Mouse (Mus musculus): Measurements from ENCODE around the gene Sdcbp2. TPM values are rescaled to one million over a fixed set of nuclear protein-coding genes. Genes with fewer than 3 reads are reported as not detected.

Sdcbp2 gene
- polyA plus RNA-seq, 1 experiment from 2014 or later, result 14.1 TPM

- H3K36me3 ChIP-seq (ENCODE audit: control insufficient read depth, insufficient read depth, low read length), result peaks cover 45% of the 10 kb centered on the region
- no peaks in the 10 kb centered on the region for H3K27me3 ChIP-seq (ENCODE audit: control insufficient read depth, insufficient read depth, low read length)
- H3K9me3 ChIP-seq (ENCODE audit: control insufficient read depth, low read depth, low read length), result no peaks in the 10 kb centered on the region
- no peak overlapping the region for H3K4me2 ChIP-seq (replicated peaks; ENCODE audit: low read depth, low read length)
- WGBS, result 77% methylated on average over 7 of the region's 7 CpGs
- no peak; the same call in 1 of the 2 replicates for ATAC-seq (ENCODE audit: insufficient number of reproducible peaks, insufficient read depth, low FRiP score, low read depth)
- H3K9ac ChIP-seq (replicated peaks; ENCODE audit: low read depth, low read length), result no peak overlapping the region
- H3K27ac ChIP-seq (ENCODE audit: low read length), result no peak overlapping the region
- H3K4me3 ChIP-seq (ENCODE audit: low read depth, low read length), result no peak overlapping the region
- H3K4me1 ChIP-seq (ENCODE audit: control insufficient read depth, insufficient read depth, low read length), result no peaks in the 10 kb centered on the region
These were observed 9.2 kb upstream of the Sdcbp2 start for GRCm38 (mm10) chr2:151562930-151563921.

GRCm38 (mm10) chr2:151564006-151564405 is 8.4 kb upstream of the Sdcbp2 start:
- 80% methylated on average over 1 of the region's 1 CpGs for WGBS
- Histone ChIP-seq H3K4me1 (ENCODE audit: control insufficient read depth, insufficient read depth, low read length) (no peaks in the 10 kb centered on the region), H3K27me3 (ENCODE audit: control insufficient read depth, insufficient read depth, low read length) (no peaks in the 10 kb centered on the region), H3K9me3 (ENCODE audit: control insufficient read depth, low read depth, low read length) (no peaks in the 10 kb centered on the region), H3K36me3 (ENCODE audit: control insufficient read depth, insufficient read depth, low read length) (peaks cover 38% of the 10 kb centered on the region), H3K4me3 (ENCODE audit: low read depth, low read length) (no peak overlapping the region), H3K4me2 (replicated peaks; ENCODE audit: low read depth, low read length) (no peak overlapping the region), H3K27ac (ENCODE audit: low read length) (no peak overlapping the region), H3K9ac (replicated peaks; ENCODE audit: low read depth, low read length) (no peak overlapping the region)
- ATAC-seq (ENCODE audit: insufficient number of reproducible peaks, insufficient read depth, low FRiP score, low read depth), result no peak

- Histone ChIP-seq H3K27ac (ENCODE audit: low read length) (no peak overlapping the region), H3K9me3 (ENCODE audit: control insufficient read depth, low read depth, low read length) (no peaks in the 10 kb centered on the region), H3K4me3 (ENCODE audit: low read depth, low read length) (no peak overlapping the region), H3K9ac (replicated peaks; ENCODE audit: low read depth, low read length) (no peak overlapping the region), H3K27me3 (ENCODE audit: control insufficient read depth, insufficient read depth, low read length) (no peaks in the 10 kb centered on the region), H3K36me3 (ENCODE audit: control insufficient read depth, insufficient read depth, low read length) (peaks cover 28% of the 10 kb centered on the region), H3K4me1 (ENCODE audit: control insufficient read depth, insufficient read depth, low read length) (no peaks in the 10 kb centered on the region), H3K4me2 (replicated peaks; ENCODE audit: low read depth, low read length) (no peak overlapping the region)
- no peak for ATAC-seq (ENCODE audit: insufficient number of reproducible peaks, insufficient read depth, low FRiP score, low read depth)
- 53% methylated on average over 3 of the region's 3 CpGs for WGBS
These were observed 7.4 kb upstream of the Sdcbp2 start for GRCm38 (mm10) chr2:151564986-151565385.

- Histone ChIP-seq H3K4me1 (ENCODE audit: control insufficient read depth, insufficient read depth, low read length) (no peaks in the 10 kb centered on the region), H3K9me3 (ENCODE audit: control insufficient read depth, low read depth, low read length) (no peaks in the 10 kb centered on the region), H3K36me3 (ENCODE audit: control insufficient read depth, insufficient read depth, low read length) (peaks cover 14% of the 10 kb centered on the region), H3K4me3 (ENCODE audit: low read depth, low read length) (no peak overlapping the region), H3K4me2 (replicated peaks; ENCODE audit: low read depth, low read length) (no peak overlapping the region), H3K9ac (replicated peaks; ENCODE audit: low read depth, low read length) (no peak overlapping the region), H3K27me3 (ENCODE audit: control insufficient read depth, insufficient read depth, low read length) (no peaks in the 10 kb centered on the region), H3K27ac (ENCODE audit: low read length) (no peak overlapping the region)
- ATAC-seq (ENCODE audit: insufficient number of reproducible peaks, insufficient read depth, low FRiP score, low read depth), result no peak
- WGBS, result 78% methylated on average over 6 of the region's 6 CpGs
These were observed 5.6 kb upstream of the Sdcbp2 start for GRCm38 (mm10) chr2:151566856-151567255.

- no peaks in the 10 kb centered on the region; the same call in none of the 2 replicates for H3K36me3 ChIP-seq (ENCODE audit: control insufficient read depth, insufficient read depth, low read length)
- H3K27ac ChIP-seq (ENCODE audit: low read length), result no peak overlapping the region
- 72% methylated on average over 2 of the region's 2 CpGs for whole genome bisulfite sequencing
- ATAC-seq (ENCODE audit: insufficient number of reproducible peaks, insufficient read depth, low FRiP score, low read depth), result no peak
- H3K9ac ChIP-seq (replicated peaks; ENCODE audit: low read depth, low read length), result no peak overlapping the region
- no peaks in the 10 kb centered on the region for H3K9me3 ChIP-seq (ENCODE audit: control insufficient read depth, low read depth, low read length)
- no peaks in the 10 kb centered on the region for H3K27me3 ChIP-seq (ENCODE audit: control insufficient read depth, insufficient read depth, low read length)
- H3K4me1 ChIP-seq (ENCODE audit: control insufficient read depth, insufficient read depth, low read length), result no peaks in the 10 kb centered on the region
- H3K4me3 ChIP-seq (ENCODE audit: low read depth, low read length), result no peak overlapping the region
- no peak overlapping the region for H3K4me2 ChIP-seq (replicated peaks; ENCODE audit: low read depth, low read length)
These were observed 3.0 kb upstream of the Sdcbp2 start for GRCm38 (mm10) chr2:151569452-151569851.

- H3K9me3 ChIP-seq (ENCODE audit: control insufficient read depth, low read depth, low read length), result no peaks in the 10 kb centered on the region
- no peak overlapping the region for H3K9ac ChIP-seq (replicated peaks; ENCODE audit: low read depth, low read length)
- no peaks in the 10 kb centered on the region for H3K27me3 ChIP-seq (ENCODE audit: control insufficient read depth, insufficient read depth, low read length)
- H3K36me3 ChIP-seq (ENCODE audit: control insufficient read depth, insufficient read depth, low read length), result no peaks in the 10 kb centered on the region
- H3K4me3 ChIP-seq (ENCODE audit: low read depth, low read length), result no peak overlapping the region
- 77% methylated on average over 3 of the region's 3 CpGs for WGBS
- no peaks in the 10 kb centered on the region for H3K4me1 ChIP-seq (ENCODE audit: control insufficient read depth, insufficient read depth, low read length)
- no peak overlapping the region for H3K27ac ChIP-seq (ENCODE audit: low read length)
- no peak for ATAC-seq (ENCODE audit: insufficient number of reproducible peaks, insufficient read depth, low FRiP score, low read depth)
- no peak overlapping the region for H3K4me2 ChIP-seq (replicated peaks; ENCODE audit: low read depth, low read length)
These were observed 1.2 kb downstream of the Sdcbp2 start for GRCm38 (mm10) chr2:151573667-151574066.

- ATAC-seq (ENCODE audit: insufficient number of reproducible peaks, insufficient read depth, low FRiP score, low read depth), result no peak
- Histone ChIP-seq H3K4me1 (ENCODE audit: control insufficient read depth, insufficient read depth, low read length) (no peaks in the 10 kb centered on the region), H3K36me3 (ENCODE audit: control insufficient read depth, insufficient read depth, low read length) (no peaks in the 10 kb centered on the region), H3K4me3 (ENCODE audit: low read depth, low read length) (no peak overlapping the region), H3K9me3 (ENCODE audit: control insufficient read depth, low read depth, low read length) (no peaks in the 10 kb centered on the region), H3K9ac (replicated peaks; ENCODE audit: low read depth, low read length) (no peak overlapping the region), H3K4me2 (replicated peaks; ENCODE audit: low read depth, low read length) (no peak overlapping the region), H3K27me3 (ENCODE audit: control insufficient read depth, insufficient read depth, low read length) (no peaks in the 10 kb centered on the region), H3K27ac (ENCODE audit: low read length) (no peak overlapping the region)
- 65% methylated on average over 5 of the region's 5 CpGs for WGBS
These were observed 2.2 kb downstream of the Sdcbp2 start for GRCm38 (mm10) chr2:151574607-151575006.

GRCm38 (mm10) chr2:151575119-151575698 is 2.8 kb downstream of the Sdcbp2 start:
- WGBS, result 24% methylated on average over 7 of the region's 7 CpGs
- H3K27me3 ChIP-seq (ENCODE audit: control insufficient read depth, insufficient read depth, low read length), result no peaks in the 10 kb centered on the region
- H3K36me3 ChIP-seq (ENCODE audit: control insufficient read depth, insufficient read depth, low read length), result no peaks in the 10 kb centered on the region
- H3K4me3 ChIP-seq (ENCODE audit: low read depth, low read length), result peak overlapping the region; percentile 27
- H3K4me2 ChIP-seq (replicated peaks; ENCODE audit: low read depth, low read length), result peak overlapping the region; percentile 61
- no peak overlapping the region; the same call in 1 of the 2 replicates for H3K27ac ChIP-seq (ENCODE audit: low read length)
- H3K4me1 ChIP-seq (ENCODE audit: control insufficient read depth, insufficient read depth, low read length), result no peaks in the 10 kb centered on the region
- ATAC-seq (ENCODE audit: insufficient number of reproducible peaks, insufficient read depth, low FRiP score, low read depth), result no peak
- no peaks in the 10 kb centered on the region for H3K9me3 ChIP-seq (ENCODE audit: control insufficient read depth, low read depth, low read length)
- no peak overlapping the region for H3K9ac ChIP-seq (replicated peaks; ENCODE audit: low read depth, low read length)
